8 mouse cellular contexts compared by ENCODE assay signal in genomic region chr7:96565806-96566205, GRCm38 (mm10).
DNase-seq lines count a peak whose midpoint lies in the region; ATAC-seq and TF ChIP-seq lines count a peak whose summit lies in the region.

No protein-coding gene starts in this region.

- 25% methylated on average over 4 of the region's 4 CpGs for WGBS in limb, embryonic 14.5 days
- 52% methylated on average over 4 of the region's 4 CpGs for WGBS in limb, embryonic 10.5 days
- WGBS in midbrain, embryonic 13.5 days = 76% methylated on average over 4 of the region's 4 CpGs
- WGBS in liver, embryonic 11.5 days = 67% methylated on average over 4 of the region's 4 CpGs

- TF ChIP-seq POLR2A in limb, embryonic 14.5 days (IDR thresholded peaks at IDR 0.05; ENCODE audit: borderline replicate concordance, extremely low read depth, insufficient read depth, insufficient read length) = no peak

- peaks cover 19% of the 10 kb centered on the region for H3K4me1 ChIP-seq in limb, embryonic 14.5 days (ENCODE audit: control insufficient read depth, insufficient read depth, low read length)
- peaks cover 48% of the 10 kb centered on the region for H3K4me1 ChIP-seq in limb, embryonic 10.5 days
- H3K4me1 ChIP-seq in midbrain, embryonic 13.5 days (replicated peaks) = no peaks in the 10 kb centered on the region; the same call in 1 of the 2 replicates
- H3K4me1 ChIP-seq in liver, embryonic 11.5 days (replicated peaks; ENCODE audit: control insufficient read depth, insufficient read depth, low read length) = no peaks in the 10 kb centered on the region

- no peaks in the 10 kb centered on the region for H3K9me3 ChIP-seq in limb, embryonic 14.5 days (ENCODE audit: control insufficient read depth, low read length)
- H3K9me3 ChIP-seq in limb, embryonic 10.5 days (replicated peaks) = no peaks in the 10 kb centered on the region
- H3K9me3 ChIP-seq in midbrain, embryonic 13.5 days = no peaks in the 10 kb centered on the region
- no peaks in the 10 kb centered on the region for H3K9me3 ChIP-seq in liver, embryonic 11.5 days (ENCODE audit: control insufficient read depth, low read length)

- DNase-seq in limb, embryonic 14.5 days (ENCODE audit: low spot score) = peak; percentile 51
- DNase-seq in limb, embryonic 10.5 days (ENCODE audit: low spot score) = no peak
- peak; percentile 73 to 83 for DNase-seq in cerebellum, postnatal 25 days
- peak; percentile 41 to 54 for DNase-seq in heart, postnatal 36 days
- peak; percentile 31 for DNase-seq in right cerebral cortex, postnatal 14 days
- no peak for DNase-seq in layer of hippocampus, postnatal 14 days (ENCODE audit: low spot score in 2 of 2)
- DNase-seq in liver, embryonic 11.5 days (ENCODE audit: low spot score) = no peak

- no peaks in the 10 kb centered on the region for H3K36me3 ChIP-seq in limb, embryonic 14.5 days (ENCODE audit: control insufficient read depth, insufficient read depth, low read length)
- no peaks in the 10 kb centered on the region for H3K36me3 ChIP-seq in limb, embryonic 10.5 days
- H3K36me3 ChIP-seq in midbrain, embryonic 13.5 days = no peaks in the 10 kb centered on the region
- H3K36me3 ChIP-seq in liver, embryonic 11.5 days (ENCODE audit: control insufficient read depth, insufficient read depth, low read length) = no peaks in the 10 kb centered on the region

- H3K27ac ChIP-seq in limb, embryonic 14.5 days (replicated peaks; ENCODE audit: low read depth, low read length) = no peak overlapping the region
- H3K27ac ChIP-seq in limb, embryonic 10.5 days = no peak overlapping the region
- H3K27ac ChIP-seq in midbrain, embryonic 13.5 days = no peak overlapping the region
- H3K27ac ChIP-seq in liver, embryonic 11.5 days (ENCODE audit: low read depth, low read length) = no peak overlapping the region

- no peak overlapping the region for H3K9ac ChIP-seq in limb, embryonic 14.5 days (ENCODE audit: low read depth, low read length, severe bottlenecking)
- no peak overlapping the region for H3K9ac ChIP-seq in midbrain, embryonic 13.5 days (replicated peaks)
- no peak overlapping the region for H3K9ac ChIP-seq in liver, embryonic 11.5 days (ENCODE audit: low read depth, low read length)

- ATAC-seq in limb, embryonic 14.5 days (ENCODE audit: low FRiP score, low read depth) = no peak
- ATAC-seq in midbrain, embryonic 13.5 days = no peak
- ATAC-seq in liver, embryonic 11.5 days (replicated peaks; ENCODE audit: low FRiP score) = no peak

- intact Hi-C loops in heart, postnatal 36 days (cut with DNase I) = no loop called here

- H3K4me3 ChIP-seq in limb, embryonic 14.5 days (replicated peaks; ENCODE audit: low read length) = no peak overlapping the region
- no peak overlapping the region for H3K4me3 ChIP-seq in limb, embryonic 10.5 days
- no peak overlapping the region for H3K4me3 ChIP-seq in midbrain, embryonic 13.5 days (replicated peaks)
- no peak overlapping the region for H3K4me3 ChIP-seq in liver, embryonic 11.5 days (ENCODE audit: low read depth, low read length)

- H3K27me3 ChIP-seq in limb, embryonic 14.5 days (ENCODE audit: control insufficient read depth, insufficient read depth, low read length) = no peaks in the 10 kb centered on the region
- H3K27me3 ChIP-seq in limb, embryonic 10.5 days (ENCODE audit: low read depth, poor library complexity, severe bottlenecking) = peaks cover 20% of the 10 kb centered on the region; the same call in 1 of the 2 replicates
- no peaks in the 10 kb centered on the region for H3K27me3 ChIP-seq in midbrain, embryonic 13.5 days
- no peaks in the 10 kb centered on the region; the same call in 1 of the 2 replicates for H3K27me3 ChIP-seq in liver, embryonic 11.5 days (replicated peaks; ENCODE audit: control insufficient read depth, insufficient read depth, low read length)

- H3K4me2 ChIP-seq in limb, embryonic 14.5 days (replicated peaks; ENCODE audit: low read depth, low read length, severe bottlenecking) = no peak overlapping the region
- no peak overlapping the region for H3K4me2 ChIP-seq in midbrain, embryonic 13.5 days (replicated peaks)
- H3K4me2 ChIP-seq in liver, embryonic 11.5 days = no peak overlapping the region

Comparison
In these comparisons a context has a peak if more than half of its experiments do, and no peak if none do; other contexts are left out.
1. DNase-seq: peak in limb, embryonic 14.5 days (single experiment), cerebellum, postnatal 25 days (2 of 2), heart, postnatal 36 days (2 of 2) and right cerebral cortex, postnatal 14 days (single experiment); none in limb, embryonic 10.5 days (single experiment), layer of hippocampus, postnatal 14 days (0 of 2) and liver, embryonic 11.5 days (single experiment).